Mouse (Mus musculus) erythroblast, embryonic 14.5 days (primary cell): ENCODE data around the gene Atl1. TPM values are rescaled to one million over a fixed set of nuclear protein-coding genes. Genes with fewer than 3 reads are reported as not detected.
A peak's percentile ranks its signal among the peaks of the same experiment; 100 is the strongest.

Source experiments
- H3K27me3 ChIP-seq: 2 replicates; pipeline ENCODE4 v1.6.1; 2012; ENCODE audit warnings: inconsistent platforms; ENCODE audit not compliant: control insufficient read depth
- H3K36me3 ChIP-seq: 2 replicates; pipeline ENCODE4 v1.6.1; 2012; ENCODE audit warnings: mild to moderate bottlenecking, inconsistent platforms; ENCODE audit not compliant: control insufficient read depth
- H3K4me1 ChIP-seq: 2 replicates; pipeline ENCODE4 v1.6.1; 2012; ENCODE audit warnings: inconsistent platforms; ENCODE audit not compliant: control insufficient read depth
- H3K4me3 ChIP-seq: replicated peaks from 2 replicates; pipeline ENCODE3; 2012; ENCODE audit warnings: moderate library complexity, mild to moderate bottlenecking, inconsistent platforms
- H3K9me3 ChIP-seq: 2 replicates; pipeline ENCODE4 v1.6.1; 2012; ENCODE audit warnings: low read length, inconsistent platforms, mixed read lengths; ENCODE audit not compliant: control insufficient read depth
- GATA1 ChIP-seq: IDR thresholded peaks from 2 replicates; pipeline ENCODE4 v1.6.1; 2012; ENCODE audit warnings: low read length, inconsistent platforms, mixed read lengths
- TAL1 ChIP-seq: IDR thresholded peaks from 3 replicates; pipeline ENCODE4 v1.6.1; 2012; ENCODE audit warnings: low read length, inconsistent platforms, mixed read lengths
- polyA plus RNA-seq: library from polyadenylated mRNA; stranded (reverse); fragments of >175 nt; gene quantifications from 2 replicates; pipeline ENCODE4 v1.2.3, GENCODE M21; 2012

The Atl1 gene
- polyA plus RNA-seq, 1 experiment, result 0.21 TPM

DNA sequence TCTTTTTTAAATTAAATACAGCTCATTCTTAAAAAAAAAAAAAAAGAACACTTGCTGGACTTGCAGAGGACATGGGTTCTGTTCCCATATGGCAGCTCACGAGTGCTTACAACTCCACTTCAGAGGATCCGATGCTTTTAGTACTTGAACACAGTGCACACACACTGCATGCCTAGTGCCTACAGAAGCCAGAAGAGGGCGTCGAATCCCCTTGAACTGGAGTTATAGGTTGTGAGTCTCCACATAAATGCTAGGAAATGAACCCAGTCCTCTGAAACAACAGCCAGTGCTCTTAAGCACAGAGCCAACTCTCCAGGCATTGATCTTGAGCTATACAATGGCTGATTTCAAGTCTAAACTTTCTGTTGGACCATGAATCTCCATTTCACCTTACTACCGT is 90.5 kb downstream of the Atl1 start:
- Histone ChIP-seq H3K27me3 (no peaks in the 10 kb centered on the region), H3K4me1 (peaks cover 55% of the 10 kb centered on the region), H3K36me3 (peaks cover 67% of the 10 kb centered on the region), H3K4me3 (no peak overlapping the region), H3K9me3 (no peaks in the 10 kb centered on the region)
- TF ChIP-seq GATA1, result no peak
- no peak for TF ChIP-seq TAL1

DNA sequence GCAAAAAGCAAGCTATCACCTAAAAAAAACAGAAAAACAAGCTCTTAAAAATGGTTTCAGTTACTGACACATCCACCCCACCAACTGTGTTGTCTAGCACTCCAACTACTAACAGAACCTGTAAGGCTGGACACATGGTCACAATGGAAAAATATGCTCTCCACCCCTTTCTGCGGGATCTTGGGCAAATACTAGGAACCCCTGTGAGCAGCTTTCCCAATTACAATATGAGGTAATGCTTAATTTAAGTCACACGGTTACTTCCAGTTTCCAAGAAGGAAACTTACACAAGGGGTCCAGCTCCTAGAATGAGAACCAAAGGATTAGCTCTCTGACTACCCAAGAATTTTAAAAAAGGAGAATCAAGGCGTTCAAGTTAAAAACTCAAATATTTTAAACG is 93.1 kb downstream of the Atl1 start:
- H3K36me3 ChIP-seq, result peaks cover 43% of the 10 kb centered on the region
- TF ChIP-seq TAL1, result no peak
- TF ChIP-seq GATA1, result no peak
- peak overlapping the region; percentile 97 for H3K4me3 ChIP-seq
- H3K27me3 ChIP-seq, result no peaks in the 10 kb centered on the region
- peaks cover 50% of the 10 kb centered on the region for H3K4me1 ChIP-seq
- no peaks in the 10 kb centered on the region for H3K9me3 ChIP-seq

- H3K36me3 ChIP-seq, result peaks cover 35% of the 10 kb centered on the region
- peak overlapping the region; percentile 97 for H3K4me3 ChIP-seq
- no peaks in the 10 kb centered on the region for H3K9me3 ChIP-seq
- no peaks in the 10 kb centered on the region for H3K27me3 ChIP-seq
- H3K4me1 ChIP-seq, result peaks cover 49% of the 10 kb centered on the region
- TF ChIP-seq TAL1 (no peak), GATA1 (no peak)
Observed at GRCm38 (mm10) chr12:69986241-69986762, 93.9 kb downstream of the Atl1 start.

DNA sequence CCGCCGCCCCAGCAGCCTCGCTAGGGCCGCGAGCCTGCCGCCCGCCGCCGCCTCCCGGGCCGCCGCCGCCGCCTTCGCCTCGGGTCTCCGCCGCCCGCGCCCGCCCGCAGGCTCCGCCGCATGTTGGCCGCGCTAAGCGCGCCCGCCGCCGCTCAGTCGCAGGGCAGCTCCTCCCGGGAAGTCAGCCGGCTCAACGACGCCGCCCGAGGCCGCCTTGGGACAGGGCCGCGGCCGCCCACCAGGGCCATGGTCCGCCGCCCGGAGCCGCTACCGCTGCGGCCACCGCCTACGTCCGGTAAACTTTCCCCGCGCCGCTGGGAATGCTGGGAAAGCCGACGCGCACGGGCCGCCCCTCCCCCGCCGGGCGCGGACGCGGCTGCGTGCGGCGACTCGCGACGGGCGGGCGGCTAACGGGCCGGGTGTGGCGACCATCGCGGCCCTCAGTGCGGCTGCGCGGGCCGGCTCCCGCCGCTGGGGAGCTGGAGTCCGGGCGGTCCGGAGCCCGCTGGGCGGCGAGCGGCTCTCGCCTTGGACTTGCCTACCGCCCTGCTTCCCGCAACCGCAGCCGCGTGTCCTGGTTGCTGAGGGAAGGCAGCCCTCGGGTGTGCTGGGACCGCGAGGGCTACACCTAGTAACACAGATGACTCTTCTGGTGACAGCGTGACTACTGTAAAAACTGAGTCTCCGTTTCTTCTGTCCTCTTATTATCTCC is 94.5 kb downstream of the Atl1 start, which contains the start of gene Sav1:
Gene Sav1 (minus strand): TSS at position 217 of the 712 bp plus-strand sequence.
- Histone ChIP-seq H3K4me3 (peak within 1 kb of the TSS; percentile 97), H3K4me1 (peaks cover 45% of the 10 kb centered on the region), H3K36me3 (peaks cover 29% of the 10 kb centered on the region), H3K27me3 (no peaks in the 10 kb centered on the region), H3K9me3 (no peaks in the 10 kb centered on the region)
- TF ChIP-seq TAL1, result no peak
- no peak for TF ChIP-seq GATA1

- no peaks in the 10 kb centered on the region for H3K36me3 ChIP-seq
- H3K4me1 ChIP-seq, result no peaks in the 10 kb centered on the region
- no peaks in the 10 kb centered on the region for H3K27me3 ChIP-seq
- no peak overlapping the region for H3K4me3 ChIP-seq
- H3K9me3 ChIP-seq, result no peaks in the 10 kb centered on the region
- TF ChIP-seq TAL1 (no peak), GATA1 (no peak)
Observed at GRCm38 (mm10) chr12:69995382-69995781, 103.0 kb downstream of the Atl1 start.

DNA sequence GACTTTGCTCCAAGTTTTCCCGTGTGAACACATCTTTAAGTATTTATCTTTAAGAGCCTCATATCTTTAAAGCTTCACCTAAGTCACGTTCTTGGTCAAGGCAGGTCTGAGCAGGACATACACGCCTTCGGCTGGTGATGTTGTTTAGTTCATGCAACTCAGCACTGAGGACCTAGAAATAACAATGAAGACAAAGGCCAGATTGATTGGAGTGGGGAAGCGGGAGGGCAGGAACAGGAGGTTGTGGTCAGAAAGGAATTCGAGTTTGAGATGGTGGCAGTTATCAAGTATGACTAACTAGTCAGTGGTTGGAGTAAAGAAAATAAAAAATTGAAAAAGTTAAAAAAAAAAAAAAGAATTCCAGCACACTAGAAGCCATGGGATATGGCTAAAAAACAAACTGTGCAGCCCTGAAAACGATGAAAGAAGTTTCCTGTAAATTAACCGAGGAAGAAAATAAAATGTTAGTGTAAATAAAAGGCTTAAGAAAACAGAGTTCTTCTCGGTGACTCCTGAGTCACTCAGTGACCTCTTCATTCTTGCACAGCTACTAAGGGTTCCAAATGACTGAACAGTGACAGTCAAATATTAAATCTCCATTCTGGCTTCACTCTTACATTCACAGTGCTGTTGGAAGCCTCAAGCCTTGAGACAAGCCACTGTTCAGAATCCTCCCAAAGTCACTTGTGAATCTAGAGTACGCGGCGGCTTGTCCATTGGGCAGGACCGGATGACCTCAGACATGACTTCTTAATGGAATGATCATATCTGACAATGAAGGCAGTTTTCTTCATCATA is 106.0 kb downstream of the Atl1 start:
- Histone ChIP-seq H3K4me1 (no peaks in the 10 kb centered on the region), H3K4me3 (no peak overlapping the region), H3K9me3 (no peaks in the 10 kb centered on the region), H3K36me3 (no peaks in the 10 kb centered on the region), H3K27me3 (no peaks in the 10 kb centered on the region)
- no peak for TF ChIP-seq GATA1
- no peak for TF ChIP-seq TAL1

GRCm38 (mm10) chr12:70005103-70005502 is 112.7 kb downstream of the Atl1 start:
- Histone ChIP-seq H3K4me3 (no peak overlapping the region), H3K4me1 (no peaks in the 10 kb centered on the region), H3K36me3 (no peaks in the 10 kb centered on the region), H3K9me3 (no peaks in the 10 kb centered on the region), H3K27me3 (no peaks in the 10 kb centered on the region)
- TF ChIP-seq TAL1, result no peak
- no peak for TF ChIP-seq GATA1

- no peak for TF ChIP-seq TAL1
- H3K9me3 ChIP-seq, result peaks cover 3% of the 10 kb centered on the region
- H3K36me3 ChIP-seq, result no peaks in the 10 kb centered on the region
Observed at GRCm38 (mm10) chr12:70010356-70010755, 117.9 kb downstream of the Atl1 start.

DNA sequence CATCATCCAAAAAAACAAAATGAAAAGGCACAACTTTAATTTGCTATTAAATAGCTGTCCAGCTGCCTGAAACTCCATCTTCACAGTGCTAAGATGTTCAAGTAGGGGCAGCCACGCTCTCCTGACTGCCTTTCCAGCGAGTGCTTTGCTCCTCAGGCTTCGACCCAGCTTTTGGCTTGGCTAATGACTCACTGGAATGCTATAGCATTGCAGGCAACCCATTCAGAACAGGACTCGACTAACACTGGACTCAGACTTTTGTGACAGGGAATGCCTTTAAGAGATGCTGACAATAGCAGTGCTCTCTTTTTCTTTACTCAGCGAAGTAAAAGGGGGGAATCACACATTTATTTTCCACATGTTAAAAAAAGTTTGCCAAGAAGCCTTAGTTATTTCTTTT is 119.3 kb downstream of the Atl1 start:
- Histone ChIP-seq H3K36me3 (no peaks in the 10 kb centered on the region), H3K4me3 (no peak overlapping the region), H3K9me3 (peaks cover 3% of the 10 kb centered on the region), H3K4me1 (no peaks in the 10 kb centered on the region), H3K27me3 (no peaks in the 10 kb centered on the region)
- no peak for TF ChIP-seq GATA1

More at GRCm38 (mm10) chr12:70010356-70010755, 117.9 kb downstream of the Atl1 start:
- Histone ChIP-seq H3K4me3 (no peak overlapping the region), H3K4me1 (no peaks in the 10 kb centered on the region), H3K27me3 (no peaks in the 10 kb centered on the region)
